Mouse (Mus musculus): ENCODE measurements around the gene Slc36a3.
"Not testable (repeated sequence)": the region's sequence is repeated elsewhere in the genome, so short reads cannot be mapped to it uniquely, and the experiment has no call there.

DNA sequence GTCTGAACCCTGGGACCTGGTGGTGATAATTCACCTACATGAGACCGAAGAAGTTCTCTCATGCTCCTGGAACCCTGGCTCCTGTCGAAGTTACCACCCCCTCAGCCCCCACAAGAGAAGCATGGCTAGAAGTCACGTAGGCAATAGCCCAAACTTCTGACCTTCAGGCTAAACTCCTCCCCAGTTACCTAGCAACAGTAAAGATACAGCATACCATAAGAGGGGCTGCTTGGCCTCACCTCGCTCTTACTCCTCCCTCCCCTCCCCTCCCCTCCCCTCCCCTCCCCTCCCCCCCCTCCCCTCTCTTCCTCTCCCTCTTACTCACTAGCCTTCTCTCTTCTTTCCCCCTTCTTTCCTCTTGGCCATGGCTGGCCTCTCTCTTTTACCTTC lies 37.7 kb downstream of the Slc36a3 start:
- not testable (repeated sequence) for TF ChIP-seq CTCF, EP300 (IDR thresholded peaks at IDR 0.05; ENCODE audit: low read depth)
